Mouse (Mus musculus) layer of hippocampus, postnatal 14 days (tissue): ENCODE data around the gene Prickle1. TPM values are rescaled to one million over a fixed set of nuclear protein-coding genes. Genes with fewer than 3 reads are reported as not detected.

Source experiments
- total RNA-seq, 2 experiments: library from RNA; stranded (reverse); gene quantifications; 2 replicates each; pipeline ENCODE4 v1.2.3; 2021

Gene Prickle1
- total RNA-seq, 2 experiments from 2014 or later = 53.5 to 61.8 TPM

Other genes starting within 250 kb of the Prickle1 start
- gene Zcrb1, start 197.6 kb downstream of the Prickle1 start, total RNA-seq = 10 to 100 TPM; 76.5 to 79.8 TPM
- 10 to 100 TPM; 35.9 to 37.9 TPM for gene Pphln1, start 197.5 kb downstream of the Prickle1 start, total RNA-seq